13 mouse cellular contexts compared by ENCODE assay signal in genomic region chr19:44651605-44652004, GRCm38 (mm10).
DNase-seq lines count a peak whose midpoint lies in the region; ATAC-seq and TF ChIP-seq lines count a peak whose summit lies in the region.
"Had no signal": no experiment of that assay in that cellular context is flagged by ENCODE, and none has a peak within 500 bp of the region (broad histone marks: within the 10 kb centered on the region; RNA-seq: fewer than 3 reads in every experiment).

No protein-coding gene starts in this region.

- DNase-seq in embryo, embryonic 9.5 days (ENCODE audit: extremely low spot score) = peak; percentile 30
- no peak for DNase-seq in embryo, embryonic 10.5 days (ENCODE audit: low spot score)
- no peak for DNase-seq in layer of hippocampus, adult 2 months (ENCODE audit: low spot score in 2 of 2)
- no peak for DNase-seq in layer of hippocampus, adult 11-12 months (ENCODE audit: low spot score)
- DNase-seq in MN1 (ENCODE audit: low spot score) = peak; percentile 22
- no peak for DNase-seq in right cerebral cortex, postnatal 10 days (ENCODE audit: low spot score in 2 of 2)
- DNase-seq in urinary bladder, postnatal 4 days (ENCODE audit: low spot score in 2 of 2) = no peak
- DNase-seq: adrenal gland, postnatal 25 days; left cerebral cortex, postnatal 4 days had no signal

- H3K36me3 ChIP-seq in kidney, embryonic 14.5 days (ENCODE audit: control insufficient read depth, insufficient read depth, low read length) = no peaks in the 10 kb centered on the region
- H3K36me3 ChIP-seq: lung, embryonic 15.5 days; midbrain, embryonic 13.5 days had no signal

- peak; percentile 54; the same call in 1 of the 2 replicates for ATAC-seq in kidney, embryonic 14.5 days (ENCODE audit: low FRiP score, low TSS enrichment)
- ATAC-seq: midbrain, embryonic 13.5 days had no signal

- 3% methylated on average over 4 of the region's 4 CpGs for WGBS in kidney, embryonic 14.5 days

- no peak overlapping the region for H3K4me2 ChIP-seq in kidney, embryonic 14.5 days (replicated peaks; ENCODE audit: low read depth, low read length)
- H3K4me2 ChIP-seq: lung, embryonic 15.5 days; midbrain, embryonic 13.5 days had no signal

- peak; percentile 57 for TF ChIP-seq CTCF in layer of hippocampus, adult 2 months (conservative IDR thresholded peaks at IDR 0.05)

- H3K4me1 ChIP-seq in kidney, embryonic 14.5 days (ENCODE audit: control insufficient read depth, insufficient read depth, low read length) = peaks cover 8% of the 10 kb centered on the region; the same call in 1 of the 2 replicates
- H3K4me1 ChIP-seq: lung, embryonic 15.5 days had no signal

- no peaks in the 10 kb centered on the region for H3K9me3 ChIP-seq in kidney, embryonic 14.5 days (ENCODE audit: control insufficient read depth, low read length)
- H3K9me3 ChIP-seq: lung, embryonic 15.5 days; midbrain, embryonic 13.5 days had no signal

- no peak overlapping the region for H3K4me3 ChIP-seq in layer of hippocampus, adult 2 months
- no peak overlapping the region for H3K4me3 ChIP-seq in kidney, embryonic 14.5 days (ENCODE audit: low read length)
- H3K4me3 ChIP-seq: erythroblast, embryonic 14.5 days; lung, embryonic 15.5 days; midbrain, embryonic 13.5 days had no signal

- H3K27ac ChIP-seq in layer of hippocampus, adult 2 months = no peak overlapping the region
- H3K27ac ChIP-seq in kidney, embryonic 14.5 days (ENCODE audit: low read depth, low read length) = no peak overlapping the region
- H3K27ac ChIP-seq: lung, embryonic 15.5 days; midbrain, embryonic 13.5 days had no signal

- peaks cover 22% of the 10 kb centered on the region; the same call in 1 of the 2 replicates for H3K27me3 ChIP-seq in kidney, embryonic 14.5 days (ENCODE audit: control insufficient read depth, insufficient read depth, low read length)

- no peak overlapping the region for H3K9ac ChIP-seq in kidney, embryonic 14.5 days (ENCODE audit: low read depth, low read length)
- H3K9ac ChIP-seq: lung, embryonic 15.5 days; midbrain, embryonic 13.5 days had no signal

Comparison
In these comparisons a context has a peak if more than half of its experiments do, and no peak if none do; other contexts are left out.
1. DNase-seq: peak in embryo, embryonic 9.5 days (single experiment) and MN1 (single experiment); none in embryo, embryonic 10.5 days (single experiment), layer of hippocampus, adult 2 months (0 of 2), layer of hippocampus, adult 11-12 months (single experiment), right cerebral cortex, postnatal 10 days (0 of 2) and urinary bladder, postnatal 4 days (0 of 2).